Mouse (Mus musculus): ENCODE results near the gene Leap2. TPM values are rescaled to one million over a fixed set of nuclear protein-coding genes. Genes with fewer than 3 reads are reported as not detected.

Leap2 gene
- not detected for total RNA-seq (2021)
- long read RNA-seq, experiment 1, result 0 reads
- long read RNA-seq, experiment 2, result 0 reads

DNA sequence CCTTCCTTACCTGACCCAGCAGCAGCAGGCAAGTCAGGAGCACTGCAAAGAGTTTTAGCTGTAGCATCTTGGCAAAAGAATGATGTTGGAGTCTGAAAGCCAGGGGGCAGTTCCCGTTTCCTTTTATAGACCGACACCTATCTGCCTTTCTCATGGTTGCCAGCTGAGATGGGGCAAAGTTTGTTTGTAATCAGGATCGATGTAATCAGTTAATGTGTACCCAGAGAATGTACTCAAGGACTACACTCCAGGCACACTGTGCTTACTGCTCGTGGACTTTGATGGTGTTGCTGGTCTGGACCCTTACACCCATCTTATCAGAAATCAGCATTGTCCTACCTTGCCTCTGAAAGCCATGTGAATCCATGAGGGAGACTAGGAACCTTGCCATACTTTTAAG is at the start of gene Leap2:
TSS of gene Leap2 (minus strand) at position 135 of the 400 bp plus-strand sequence.
- DNase-seq (ENCODE audit: low spot score), result no peak

DNA sequence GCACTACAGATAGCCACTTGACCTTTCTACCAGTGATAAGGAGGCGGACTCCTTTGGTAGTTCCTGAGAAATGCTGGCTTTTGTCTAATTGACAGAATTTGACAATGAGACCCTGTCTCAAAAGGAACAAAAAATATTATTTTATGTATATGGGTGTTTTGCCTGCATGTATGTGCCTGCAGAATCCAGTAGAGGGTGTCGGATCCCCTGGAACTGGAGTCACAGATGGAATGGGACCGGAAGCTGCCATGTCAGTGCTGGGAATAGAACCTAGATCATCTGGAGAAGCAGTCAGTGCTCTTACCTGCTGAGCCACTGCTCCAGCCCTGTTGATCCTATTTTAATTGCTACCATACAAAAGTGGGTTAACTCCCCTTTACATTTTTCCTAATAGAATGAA is 49.7 kb upstream of the Leap2 start:
- DNase-seq (ENCODE audit: low spot score), result no peak

DNA sequence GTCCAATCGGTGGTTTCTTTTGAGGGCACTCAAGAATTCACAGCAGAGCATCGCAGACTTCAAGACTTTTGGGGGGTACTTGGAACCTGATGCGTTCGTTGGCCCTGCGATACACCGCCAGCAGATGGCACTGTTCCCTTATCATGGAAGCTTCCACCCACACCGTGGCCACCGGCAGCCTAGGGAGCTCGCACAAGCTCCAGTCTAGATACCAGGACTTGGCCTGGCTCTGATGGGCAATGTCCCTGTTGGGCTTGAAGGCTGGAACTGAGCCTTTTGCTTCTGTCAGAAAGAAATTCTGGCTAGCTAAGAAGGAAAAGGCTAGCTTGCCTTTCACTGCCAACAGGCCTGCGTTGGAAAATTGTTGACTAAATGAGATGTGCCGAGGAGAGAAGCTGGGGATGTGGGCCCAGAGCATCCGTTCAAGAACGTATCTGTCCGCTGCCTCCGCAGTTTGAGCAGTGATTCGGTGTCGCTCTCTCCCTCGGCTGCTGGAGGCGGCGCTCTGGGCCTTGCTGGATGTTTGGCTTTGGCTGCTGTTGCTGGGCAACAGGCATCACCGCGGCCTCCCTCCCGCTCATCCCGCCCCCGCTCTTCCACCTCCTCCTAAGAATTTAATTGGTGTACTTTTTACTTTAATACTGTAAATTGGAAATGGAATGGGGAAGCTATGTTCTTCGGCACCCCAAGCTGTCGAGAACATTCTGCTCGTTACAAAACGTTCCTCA is 47.2 kb upstream of the Leap2 start, which contains the start of gene Gm9837:
TSS of gene Gm9837 (minus strand) at position 512 of the 728 bp plus-strand sequence.
- peak; percentile 90 for DNase-seq (ENCODE audit: low spot score)

- DNase-seq (ENCODE audit: low spot score), result peak; percentile 33
These were observed 46.5 kb upstream of the Leap2 start for GRCm38 (mm10) chr11:53469294-53469967.

DNA sequence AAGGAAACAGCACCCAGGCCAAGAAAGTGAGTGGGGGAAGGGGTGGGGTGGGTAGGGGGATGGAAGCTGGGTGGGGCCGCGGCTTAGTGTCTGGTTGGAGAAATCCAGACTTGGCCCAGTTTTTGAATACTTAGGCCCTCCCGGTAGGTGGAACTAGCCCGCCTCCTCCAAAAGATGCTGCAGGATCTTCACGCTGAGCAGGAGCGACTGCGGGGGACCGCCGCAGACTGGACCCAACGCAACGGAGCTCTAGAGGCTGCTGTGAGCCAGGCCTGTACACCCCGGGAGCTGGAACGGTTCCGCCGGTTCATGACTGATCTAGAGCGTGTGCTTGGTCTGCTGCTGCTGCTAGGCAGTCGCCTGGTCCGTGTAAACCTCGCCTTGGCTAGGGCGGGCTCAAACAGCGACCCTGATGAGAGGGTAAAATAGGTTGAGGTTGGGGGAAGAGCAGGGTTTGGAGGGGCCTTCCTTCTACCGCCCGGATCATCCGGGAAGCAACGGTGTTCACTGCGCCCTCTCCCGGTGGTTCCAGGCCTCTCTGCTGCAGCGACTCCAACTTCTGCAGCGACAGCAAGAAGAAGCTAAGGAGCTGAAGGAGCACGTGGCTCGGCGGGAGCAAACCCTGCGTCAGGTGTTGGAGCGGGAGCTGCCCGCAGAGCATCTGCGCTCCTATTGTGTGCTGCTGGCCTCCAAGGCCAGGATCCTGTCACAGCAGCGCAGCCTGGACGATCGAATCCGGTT is 43.4 kb upstream of the Leap2 start:
- peak; percentile 84 for DNase-seq (ENCODE audit: low spot score)

DNA sequence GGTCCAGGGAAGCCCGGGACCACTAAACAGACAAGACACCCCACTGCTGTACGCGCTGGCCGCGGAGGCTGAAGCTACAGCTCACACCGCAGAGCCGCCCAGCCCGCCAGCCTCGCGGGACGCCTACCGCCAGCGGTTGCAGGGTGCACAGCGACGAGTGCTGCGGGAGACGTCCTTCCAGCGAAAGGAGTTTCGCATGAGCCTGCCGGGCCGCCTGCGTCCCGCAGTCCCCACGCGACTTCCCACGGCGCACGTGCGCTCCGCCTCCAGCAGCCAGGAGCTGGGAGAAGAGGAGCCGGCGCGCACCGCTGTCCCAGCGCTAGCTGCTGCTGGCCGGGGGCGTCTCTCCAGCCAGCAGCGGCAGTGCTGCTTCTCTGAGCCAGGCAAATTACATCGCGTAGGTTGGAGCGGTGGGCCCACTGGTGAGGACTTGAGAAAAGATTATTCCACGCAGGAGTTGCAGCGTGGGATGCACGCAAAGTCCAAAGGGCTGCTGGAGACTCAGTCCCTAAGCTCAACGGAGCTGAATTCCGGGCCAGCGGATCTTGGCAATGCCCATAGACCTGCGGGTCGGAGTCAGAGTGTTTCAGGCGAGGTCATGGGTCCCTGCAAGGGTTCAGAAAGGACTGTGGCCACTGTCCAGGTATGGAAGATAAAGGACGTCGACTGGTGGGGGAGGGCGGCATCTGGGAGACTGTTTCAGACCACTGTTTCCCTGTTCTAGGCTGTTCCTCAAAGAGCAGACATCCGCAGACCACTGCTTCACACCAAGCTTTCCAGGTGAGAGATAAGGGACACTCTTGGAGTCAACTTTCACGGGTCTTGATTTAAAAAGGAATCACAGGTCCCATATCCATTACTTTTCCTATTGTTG is 40.8 kb upstream of the Leap2 start:
- no peak for DNase-seq (ENCODE audit: low spot score)

DNA sequence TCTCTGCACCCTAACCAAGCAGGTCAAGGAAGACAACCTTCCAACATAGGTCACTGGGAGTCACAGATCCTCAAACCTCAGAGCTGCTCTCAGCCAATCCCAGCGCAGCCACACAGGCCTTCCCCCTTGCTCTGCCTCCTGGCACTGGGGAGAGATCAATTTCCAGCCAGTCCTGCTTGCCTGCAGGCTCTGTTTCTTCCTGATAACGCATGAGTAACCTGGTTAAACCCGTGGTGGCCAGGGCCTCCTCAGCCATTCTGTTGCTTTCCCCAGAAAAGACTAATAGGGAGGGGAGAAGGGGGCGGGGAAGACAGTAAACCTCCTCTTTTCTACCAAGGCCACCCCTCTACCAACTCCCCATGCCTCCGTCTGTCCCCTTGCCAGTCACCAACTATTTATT is 38.8 kb upstream of the Leap2 start:
- DNase-seq (ENCODE audit: low spot score), result no peak

DNA sequence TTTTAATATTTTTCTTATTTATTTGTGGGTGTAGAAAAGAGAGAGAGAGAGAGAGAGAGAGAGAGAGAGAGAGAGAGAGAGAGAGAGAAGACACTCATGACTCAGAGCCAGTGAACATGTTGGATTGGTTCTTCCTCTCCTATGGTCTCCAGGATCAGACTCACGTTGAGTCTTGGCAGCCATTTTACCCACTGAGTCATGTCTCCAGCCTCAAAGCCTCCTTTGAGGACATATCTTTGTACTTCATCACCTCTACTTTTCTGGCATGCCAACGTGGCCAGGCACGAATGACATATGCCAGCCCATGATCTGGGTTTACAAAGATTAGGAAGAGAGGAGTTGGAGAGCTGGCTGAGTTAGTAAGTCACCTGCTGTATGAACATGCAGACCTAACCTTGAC is 37.2 kb upstream of the Leap2 start:
- no peak for DNase-seq (ENCODE audit: low spot score)

DNA sequence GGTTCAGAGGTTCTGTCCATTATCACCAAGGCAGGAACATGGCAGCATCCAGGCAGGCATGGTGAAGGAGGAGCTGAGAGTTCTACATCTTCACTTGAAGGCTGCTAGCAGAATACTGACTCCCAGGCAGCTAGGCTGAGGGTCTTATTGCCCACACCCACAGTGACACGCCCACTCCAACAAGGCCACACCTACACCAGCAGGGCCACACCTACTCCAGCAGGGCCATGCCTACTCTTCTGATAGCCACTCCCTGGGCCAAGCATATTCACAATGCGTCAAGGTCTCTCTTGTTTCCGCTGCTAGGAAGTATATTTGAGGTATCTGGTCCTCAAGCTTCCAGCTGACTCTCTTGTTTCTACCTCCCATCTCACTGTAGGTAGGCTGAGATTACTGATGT is 36.0 kb upstream of the Leap2 start:
- no peak for DNase-seq (ENCODE audit: low spot score)

- no peak for DNase-seq (ENCODE audit: low spot score)
These were observed 34.5 kb upstream of the Leap2 start for GRCm38 (mm10) chr11:53457372-53457954.

- peak; percentile 49 for DNase-seq (ENCODE audit: low spot score)
These were observed 33.8 kb upstream of the Leap2 start, which contains the start of the genes Gm10447 and Shroom1 for GRCm38 (mm10) chr11:53456474-53457371. Gm10447 (minus strand) TSS chr11:53457110. Shroom1 (plus strand) TSS chr11:53457205.

DNA sequence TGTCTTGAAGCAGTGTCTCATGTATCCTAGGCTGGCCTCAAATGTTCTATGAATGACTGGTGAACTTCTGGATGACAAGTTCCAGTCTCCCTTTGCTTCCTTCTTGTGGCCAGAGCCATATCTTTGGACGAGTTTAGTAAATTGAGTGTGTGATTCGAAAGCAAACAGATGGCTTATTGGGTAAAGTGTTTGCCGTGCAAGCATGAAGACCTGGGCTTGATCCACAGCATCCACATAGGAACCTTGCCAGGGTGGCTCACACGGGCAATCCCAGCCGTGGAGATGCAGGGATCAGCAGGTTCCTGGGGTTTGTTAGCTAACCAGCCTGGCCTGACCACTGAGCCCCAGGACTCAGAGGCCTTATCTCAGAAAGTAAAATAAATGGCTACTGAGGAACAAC is 30.1 kb upstream of the Leap2 start:
- no peak for DNase-seq (ENCODE audit: low spot score)

DNA sequence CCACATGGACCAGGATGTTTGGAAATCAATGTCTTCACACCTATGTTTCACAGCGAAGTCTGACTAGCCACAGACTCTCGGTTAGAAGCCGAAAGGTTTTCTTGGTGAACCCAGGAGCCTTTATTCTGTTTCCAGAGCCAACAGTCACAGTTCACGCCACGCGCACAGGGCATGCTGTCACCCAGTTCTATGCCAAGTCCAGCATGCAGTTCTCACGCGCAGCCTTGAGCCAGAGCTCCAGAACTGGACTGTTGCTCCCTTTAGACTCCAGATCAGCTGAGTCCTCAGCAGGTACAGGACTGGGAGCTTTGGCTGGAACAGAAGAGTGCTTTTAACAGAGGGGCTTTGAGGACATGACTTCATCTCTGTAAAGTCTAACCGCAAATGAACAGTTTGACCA is 29.4 kb upstream of the Leap2 start:
- no peak for DNase-seq (ENCODE audit: low spot score)

GRCm38 (mm10) chr11:53451361-53451760 is 28.4 kb upstream of the Leap2 start:
- no peak for DNase-seq (ENCODE audit: low spot score)

DNA sequence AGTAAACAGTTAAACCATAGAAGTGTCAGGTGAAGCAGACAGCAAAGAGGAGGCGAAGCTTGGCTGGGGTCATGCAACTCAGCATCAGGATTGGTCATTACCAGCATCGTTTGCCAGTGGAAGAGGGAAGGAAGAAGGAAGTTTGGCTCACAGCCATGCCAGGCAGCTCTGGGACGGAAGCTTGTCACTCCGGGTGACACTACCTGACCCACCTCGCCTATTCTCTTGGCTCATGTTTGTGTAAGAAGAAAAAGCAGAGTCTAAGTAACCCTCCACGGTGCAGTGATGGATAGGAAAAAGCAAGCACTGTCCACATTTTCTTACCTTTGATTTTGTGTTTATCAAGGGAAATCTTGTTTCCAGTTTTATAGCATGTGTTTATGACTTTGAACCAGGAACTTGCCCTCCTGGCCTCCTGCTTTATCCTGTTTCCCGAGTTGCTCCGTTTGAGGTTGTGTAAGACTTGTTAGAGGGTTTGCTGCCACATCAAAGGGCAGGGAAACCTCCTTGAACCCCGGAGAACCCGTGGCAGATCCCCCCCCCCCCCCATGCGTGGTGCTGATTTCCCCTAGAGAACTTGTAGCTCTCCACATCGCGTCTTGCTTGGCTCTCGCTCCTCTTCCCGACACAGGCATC is 27.2 kb upstream of the Leap2 start:
- no peak for DNase-seq (ENCODE audit: low spot score)

GRCm38 (mm10) chr11:53448529-53448928 is 25.6 kb upstream of the Leap2 start:
- DNase-seq (ENCODE audit: low spot score), result peak; percentile 69

DNA sequence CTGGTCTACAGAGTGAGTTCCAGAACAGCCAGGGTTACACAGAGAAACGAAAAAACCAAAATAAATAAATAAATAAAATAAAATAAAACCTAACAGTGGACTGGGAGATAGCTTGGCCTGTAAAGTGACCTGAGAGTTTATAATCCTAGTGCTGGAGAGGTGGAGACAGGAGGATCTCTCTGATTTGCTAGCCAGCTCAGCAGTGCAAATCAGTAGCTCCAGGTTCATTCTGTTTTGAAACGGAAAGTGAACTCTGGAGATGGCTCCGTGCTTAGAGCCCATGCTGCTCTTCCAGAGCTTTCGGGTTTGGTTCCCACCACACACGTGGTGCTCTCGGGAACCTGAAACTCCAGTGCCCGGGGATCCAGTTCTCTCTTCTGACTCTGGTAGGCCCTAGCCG is 25.0 kb upstream of the Leap2 start:
- DNase-seq (ENCODE audit: low spot score), result no peak

- no peak for DNase-seq (ENCODE audit: low spot score)
These were observed 23.2 kb upstream of the Leap2 start for GRCm38 (mm10) chr11:53446183-53446582.

DNA sequence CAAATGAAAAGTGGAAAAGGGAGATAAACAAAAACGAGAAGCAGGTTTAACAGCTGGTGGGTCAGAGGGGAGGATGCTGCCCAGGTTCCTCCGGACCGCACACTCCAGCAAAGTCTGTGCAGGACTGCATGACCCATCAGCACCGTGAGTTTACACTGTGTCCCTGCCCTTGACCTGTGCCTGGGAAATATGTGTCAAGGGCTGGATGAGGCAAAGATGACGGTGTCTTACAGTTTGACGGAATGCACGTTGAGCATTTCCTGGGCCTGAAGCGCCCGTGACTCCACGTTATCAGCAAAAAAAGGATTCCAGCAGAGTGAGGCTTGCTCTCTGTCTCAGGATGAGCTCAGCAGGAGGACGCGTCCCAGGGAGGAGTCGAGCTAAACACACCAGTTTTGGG is 22.6 kb upstream of the Leap2 start:
- no peak for DNase-seq (ENCODE audit: low spot score)
